Mouse (Mus musculus) telencephalon, adult 2 months (tissue): ENCODE results near the gene Baat.
"Not testable (repeated sequence)": the region's sequence is repeated elsewhere in the genome, so short reads cannot be mapped to it uniquely, and the experiment has no call there.

ENCODE experiments used
- DNase-seq: peaks from one replicate; pipeline ENCODE4 v3.0.0-alpha.2; 2011; ENCODE audit warnings: low read depth, low spot score

Gene Baat

GRCm38 (mm10) chr4:49506386-49506785 lies at the start of gene Baat:
Baat (minus strand) TSS chr4:49506557.
- no peak for DNase-seq

GRCm38 (mm10) chr4:49553380-49553779 lies 47.0 kb upstream of the Baat start:
- no peak for DNase-seq

- DNase-seq: no peak
Observed at GRCm38 (mm10) chr4:49549383-49549782, 43.0 kb upstream of the Baat start, which contains the start of gene Aldob. Aldob (minus strand) TSS chr4:49549546.

- DNase-seq: no peak
Observed at GRCm38 (mm10) chr4:49547544-49548219, 41.3 kb upstream of the Baat start.

GRCm38 (mm10) chr4:49546873-49547543 lies 40.7 kb upstream of the Baat start:
- no peak for DNase-seq

GRCm38 (mm10) chr4:49546026-49546425 lies 39.7 kb upstream of the Baat start:
- no peak for DNase-seq

GRCm38 (mm10) chr4:49540966-49541365 lies 34.6 kb upstream of the Baat start:
- no peak for DNase-seq

GRCm38 (mm10) chr4:49539665-49540064 lies 33.3 kb upstream of the Baat start:
- DNase-seq: no peak

GRCm38 (mm10) chr4:49536671-49537070 lies 30.3 kb upstream of the Baat start:
- DNase-seq: no peak

- no peak for DNase-seq
Observed at GRCm38 (mm10) chr4:49535675-49536294, 29.4 kb upstream of the Baat start.

- no peak for DNase-seq
Observed at GRCm38 (mm10) chr4:49535036-49535435, 28.7 kb upstream of the Baat start.

- DNase-seq: peak; percentile 89
Observed at GRCm38 (mm10) chr4:49522576-49522975, 16.2 kb upstream of the Baat start.

GRCm38 (mm10) chr4:49521346-49521745 lies 15.0 kb upstream of the Baat start:
- no peak for DNase-seq

GRCm38 (mm10) chr4:49520572-49521340 lies 14.4 kb upstream of the Baat start, which contains the start of the genes Mrpl50 and Zfp189:
Mrpl50 (minus strand) TSS chr4:49521093.
Zfp189 (plus strand) TSS chr4:49521176.
- DNase-seq: peak; percentile 99

GRCm38 (mm10) chr4:49519476-49519875 lies 13.1 kb upstream of the Baat start:
- DNase-seq: no peak

GRCm38 (mm10) chr4:49514441-49514840 lies 8.1 kb upstream of the Baat start:
- DNase-seq: no peak

- no peak for DNase-seq
Observed at GRCm38 (mm10) chr4:49512636-49513035, 6.3 kb upstream of the Baat start.

- DNase-seq: not testable (repeated sequence)
Observed at GRCm38 (mm10) chr4:49510236-49510835, 4.0 kb upstream of the Baat start.

- DNase-seq: no peak
Observed at GRCm38 (mm10) chr4:49509183-49509582, 2.8 kb upstream of the Baat start.

- DNase-seq: no peak
Observed at GRCm38 (mm10) chr4:49503563-49503962, 2.8 kb downstream of the Baat start.

GRCm38 (mm10) chr4:49485934-49486650 lies 20.3 kb downstream of the Baat start:
- DNase-seq: not testable (repeated sequence)
